Mouse (Mus musculus): ENCODE data around the gene Bcas3. TPM values are rescaled to one million over a fixed set of nuclear protein-coding genes. Genes with fewer than 3 reads are reported as not detected.
A peak's percentile ranks its signal among the peaks of the same experiment; 100 is the strongest.

The Bcas3 gene
- total RNA-seq (2014; rRNA removed) (32.3 and 42.9 TPM in 2 replicates), polyA plus RNA-seq (2015; fragmentation: Nextera tagmentation; extraction: Ambion mirVana) (28.5 and 31.6 TPM in 2 replicates)

DNA sequence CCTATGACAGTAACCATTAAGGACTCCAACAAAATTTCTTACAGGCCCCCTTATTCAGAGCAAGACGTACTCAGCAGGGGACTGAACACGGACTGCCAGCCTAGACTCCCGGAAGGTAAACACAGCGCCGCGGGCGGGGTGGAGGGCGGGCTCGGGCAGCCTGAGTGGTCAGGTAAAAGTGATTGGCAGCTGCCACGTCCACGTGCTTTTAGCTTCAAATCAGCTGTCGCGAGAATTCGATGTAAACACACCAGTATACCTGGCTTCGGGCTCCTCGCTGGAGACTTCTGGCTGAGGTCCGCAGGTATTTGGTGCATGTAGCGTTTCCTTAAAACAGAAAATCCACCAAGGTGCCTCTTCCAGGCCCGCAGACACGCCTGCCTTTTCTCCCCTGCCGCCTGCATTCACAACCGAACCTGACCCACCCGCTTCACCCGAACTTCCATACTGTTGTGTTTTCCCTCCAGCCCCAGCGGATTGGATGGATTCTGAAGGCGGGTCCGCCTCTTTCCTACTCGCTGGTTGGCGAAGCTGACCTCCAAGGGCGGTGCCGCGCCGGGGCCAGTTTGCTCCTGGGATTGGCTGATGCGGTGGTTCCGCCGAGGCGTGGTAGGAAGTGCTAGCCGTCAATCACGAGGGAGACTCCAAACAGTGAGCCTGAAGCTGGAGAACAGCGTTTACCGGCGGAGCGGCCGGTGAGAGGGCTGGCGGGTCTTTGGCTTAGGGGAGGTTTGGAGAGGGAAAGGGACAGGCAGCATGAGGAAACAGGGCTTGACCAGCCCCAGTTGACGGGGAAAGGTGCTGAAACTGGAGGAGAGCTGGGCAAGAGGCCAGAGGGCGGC is at the start of gene Bcas3:
Bcas3 (plus strand) TSS at position 629 of the 842 bp plus-strand sequence.
- peak within 1 kb of the TSS; percentile 49; the same call in 1 of the 2 replicates for H3K27ac ChIP-seq
- peak within 1 kb of the TSS; percentile 70 for H3K4me3 ChIP-seq (ENCODE audit: low read length)
- peak within 1 kb of the TSS; percentile 70 for H3K9ac ChIP-seq (replicated peaks; ENCODE audit: low read length)
- peak within 1 kb of the TSS; percentile 63 for H3K4me2 ChIP-seq (ENCODE audit: low read depth, low read length)
- no peaks in the 10 kb centered on the region for H3K9me3 ChIP-seq (ENCODE audit: low read length)
- peak; percentile 99 for DNase-seq (ENCODE audit: low spot score)
- TF ChIP-seq CTCF (IDR thresholded peaks at IDR 0.05; ENCODE audit: low read depth), result no peak
- H3K27me3 ChIP-seq (ENCODE audit: insufficient read depth, low read length), result no peaks in the 10 kb centered on the region
- peaks cover 5% of the 10 kb centered on the region; the same call in 1 of the 2 replicates for H3K4me1 ChIP-seq (ENCODE audit: insufficient read depth, low read length)
- under 1% methylated on average over 47 of the region's 47 CpGs for WGBS
- ATAC-seq, result peak; percentile 99
- H3K36me3 ChIP-seq (ENCODE audit: insufficient read depth, low read length), result no peaks in the 10 kb centered on the region

DNA sequence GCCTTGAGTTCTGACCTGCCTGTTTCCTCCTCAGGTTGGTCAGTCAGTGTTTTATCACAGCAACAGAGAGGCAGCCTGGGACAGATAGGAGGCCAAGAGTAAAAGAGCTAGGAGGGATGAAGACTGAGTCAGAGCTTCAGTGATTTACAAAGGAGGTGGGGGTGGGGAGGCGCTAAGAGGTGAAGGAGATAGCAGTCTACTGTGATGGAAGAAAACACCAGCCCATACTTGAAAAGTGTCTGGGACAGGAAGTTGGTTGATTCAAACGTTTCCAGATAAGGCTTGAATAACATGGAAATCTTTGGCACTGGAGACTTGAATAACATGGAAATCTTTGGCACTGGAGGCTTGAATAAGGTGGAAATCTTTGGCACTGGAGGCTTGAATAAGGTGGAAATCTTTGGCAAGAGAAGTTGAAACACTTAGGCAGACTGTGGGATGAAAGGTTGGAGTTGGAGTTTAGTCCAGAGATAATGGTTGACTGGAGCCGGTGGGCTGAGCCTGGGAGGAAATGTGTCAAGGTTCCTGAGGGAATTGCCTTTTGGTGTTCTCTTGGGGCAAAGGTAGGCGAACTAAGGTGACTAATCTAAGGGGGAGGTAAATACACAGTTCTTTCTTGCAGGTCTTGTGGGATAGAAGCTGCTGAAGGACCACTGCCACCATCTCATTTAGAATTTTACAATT is 46.2 kb upstream of the Bcas3 start:
- Histone ChIP-seq H3K9ac (replicated peaks; ENCODE audit: low read length) (no peak overlapping the region), H3K27ac (no peak overlapping the region), H3K4me1 (ENCODE audit: insufficient read depth, low read length) (no peaks in the 10 kb centered on the region), H3K27me3 (ENCODE audit: insufficient read depth, low read length) (no peaks in the 10 kb centered on the region), H3K36me3 (ENCODE audit: insufficient read depth, low read length) (no peaks in the 10 kb centered on the region), H3K9me3 (ENCODE audit: low read length) (no peaks in the 10 kb centered on the region), H3K4me2 (ENCODE audit: low read depth, low read length) (no peak overlapping the region), H3K4me3 (ENCODE audit: low read length) (no peak overlapping the region)
- DNase-seq (ENCODE audit: low spot score), result no peak
- WGBS, result 69% methylated on average over 4 of the region's 4 CpGs
- no peak for ATAC-seq
- TF ChIP-seq CTCF (IDR thresholded peaks at IDR 0.05; ENCODE audit: low read depth), result no peak

- no peaks in the 10 kb centered on the region for H3K27me3 ChIP-seq (ENCODE audit: insufficient read depth, low read length)
- H3K27ac ChIP-seq, result no peak overlapping the region
- ATAC-seq, result no peak
- DNase-seq (ENCODE audit: low spot score), result no peak
- 0 out of 2 replicates have a peak, but pooled peaks cover 7% of the 10 kb centered on the region for H3K4me1 ChIP-seq (ENCODE audit: insufficient read depth, low read length)
- H3K36me3 ChIP-seq (ENCODE audit: insufficient read depth, low read length), result no peaks in the 10 kb centered on the region
- no peaks in the 10 kb centered on the region for H3K9me3 ChIP-seq (ENCODE audit: low read length)
- no peak overlapping the region for H3K4me3 ChIP-seq (ENCODE audit: low read length)
- WGBS, result 69% methylated on average over 2 of the region's 2 CpGs
- no peak overlapping the region for H3K9ac ChIP-seq (replicated peaks; ENCODE audit: low read length)
- no peak overlapping the region for H3K4me2 ChIP-seq (ENCODE audit: low read depth, low read length)
- TF ChIP-seq CTCF (IDR thresholded peaks at IDR 0.05; ENCODE audit: low read depth), result no peak
Observed at GRCm38 (mm10) chr11:85308799-85309198, 44.2 kb upstream of the Bcas3 start.

DNA sequence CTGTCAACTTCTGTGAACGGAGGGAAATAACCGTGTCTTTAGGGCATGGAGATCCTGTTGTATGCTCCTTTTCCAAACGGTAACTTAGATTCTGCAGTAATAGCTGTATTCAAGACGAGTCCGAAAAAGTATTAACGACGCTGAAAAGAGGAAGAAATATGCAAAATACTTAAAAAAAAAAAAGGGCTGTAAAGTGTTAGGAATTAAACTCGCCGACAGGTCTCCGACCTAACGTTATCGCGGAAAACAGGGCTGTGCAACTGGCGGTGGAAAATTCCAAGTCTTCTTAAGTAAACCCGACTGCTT is 42.6 kb upstream of the Bcas3 start:
- Histone ChIP-seq H3K27me3 (ENCODE audit: insufficient read depth, low read length) (no peaks in the 10 kb centered on the region), H3K36me3 (ENCODE audit: insufficient read depth, low read length) (no peaks in the 10 kb centered on the region), H3K4me3 (ENCODE audit: low read length) (peak overlapping the region; percentile 98), H3K9me3 (ENCODE audit: low read length) (no peaks in the 10 kb centered on the region), H3K4me1 (ENCODE audit: insufficient read depth, low read length) (0 out of 2 replicates have a peak, but pooled peaks cover 7% of the 10 kb centered on the region), H3K9ac (replicated peaks; ENCODE audit: low read length) (peak overlapping the region; percentile 93), H3K4me2 (ENCODE audit: low read depth, low read length) (peak overlapping the region; percentile 66), H3K27ac (peak overlapping the region; percentile 92)
- TF ChIP-seq CTCF (IDR thresholded peaks at IDR 0.05; ENCODE audit: low read depth), result no peak
- no peak for DNase-seq (ENCODE audit: low spot score)
- ATAC-seq, result no peak
- 2% methylated on average over 15 of the region's 15 CpGs for WGBS

- H3K9me3 ChIP-seq (ENCODE audit: low read length), result no peaks in the 10 kb centered on the region
- H3K27ac ChIP-seq, result peak within 1 kb of the TSS; percentile 92
- no peaks in the 10 kb centered on the region for H3K36me3 ChIP-seq (ENCODE audit: insufficient read depth, low read length)
- ATAC-seq, result peak; percentile 97
- peak within 1 kb of the TSS; percentile 93 for H3K9ac ChIP-seq (replicated peaks; ENCODE audit: low read length)
- peak within 1 kb of the TSS; percentile 66 for H3K4me2 ChIP-seq (ENCODE audit: low read depth, low read length)
- WGBS, result under 1% methylated on average over 59 of the region's 78 CpGs
- TF ChIP-seq CTCF (IDR thresholded peaks at IDR 0.05; ENCODE audit: low read depth), result no peak
- H3K27me3 ChIP-seq (ENCODE audit: insufficient read depth, low read length), result no peaks in the 10 kb centered on the region
- H3K4me1 ChIP-seq (ENCODE audit: insufficient read depth, low read length), result 0 out of 2 replicates have a peak, but pooled peaks cover 7% of the 10 kb centered on the region
- peak; percentile 100 for DNase-seq (ENCODE audit: low spot score)
- peak within 1 kb of the TSS; percentile 98 for H3K4me3 ChIP-seq (ENCODE audit: low read length)
Observed at GRCm38 (mm10) chr11:85310713-85311574, 42.0 kb upstream of the Bcas3 start, which contains the start of gene Ppm1d. Gene Ppm1d (plus strand): TSS chr11:85311244.
